Mouse (Mus musculus) CH12.LX (cell line): Measurements from ENCODE around the gene Pdzd2.

Experiments
- CTCF ChIP-seq, 2 experiments: IDR thresholded peaks in 1 of 2; conservative IDR thresholded peaks in 1 of 2; 2 replicates each; pipeline ENCODE4 v1.5.1; 2011 to 2012; ENCODE audit warnings: low read depth in 2 of 2, low read length in 2 of 2, improper control_type of control experiment in 1 of 2, inconsistent platforms in 1 of 2, mild to moderate bottlenecking in 1 of 2, moderate library complexity in 1 of 2
- EP300 ChIP-seq: IDR thresholded peaks from 2 replicates; pipeline ENCODE4 v1.6.1; 2011; ENCODE audit warnings: low read length, improper control_type of control experiment
- HCFC1 ChIP-seq: IDR thresholded peaks from 2 replicates; pipeline ENCODE4 v1.6.1; 2012; ENCODE audit warnings: low read depth, mild to moderate bottlenecking, inconsistent platforms, low read length, improper control_type of control experiment
- MAX ChIP-seq: IDR thresholded peaks from 2 replicates; pipeline ENCODE4 v1.6.1; 2011; ENCODE audit warnings: low read length, improper control_type of control experiment
- POLR2A ChIP-seq: IDR thresholded peaks from 2 replicates; pipeline ENCODE4 v1.6.1; 2011; ENCODE audit warnings: low read depth, mild to moderate bottlenecking, improper control_type of control experiment, low read length
- RAD21 ChIP-seq: IDR thresholded peaks from 2 replicates; pipeline ENCODE4 v1.6.1; 2011; ENCODE audit warnings: low read depth, mild to moderate bottlenecking, low read length, improper control_type of control experiment, moderate library complexity
- RCOR1 ChIP-seq: conservative IDR thresholded peaks from 2 replicates; pipeline ENCODE4 v1.6.1; 2012; ENCODE audit warnings: low read depth, mild to moderate bottlenecking, inconsistent platforms, low read length, improper control_type of control experiment
- TBP ChIP-seq: conservative IDR thresholded peaks from 2 replicates; pipeline ENCODE4 v1.6.1; 2011; ENCODE audit warnings: low read depth, low read length, improper control_type of control experiment
- USF1 ChIP-seq: IDR thresholded peaks from 2 replicates; pipeline ENCODE4 v1.6.1; 2014; ENCODE audit warnings: low read depth, mild to moderate bottlenecking, inconsistent platforms, low read length, improper control_type of control experiment
- ZC3H11A ChIP-seq: IDR thresholded peaks from 2 replicates; pipeline ENCODE4 v1.6.1; 2012; ENCODE audit warnings: low read depth, mild to moderate bottlenecking, inconsistent platforms, low read length, improper control_type of control experiment

- TF ChIP-seq CTCF (conservative IDR thresholded peaks at IDR 0.05 in 1 of 2, IDR thresholded peaks at IDR 0.05 in 1 of 2; ENCODE audit: low read depth in 2 of 2, low read length in 2 of 2) (no peak), POLR2A (no peak), HCFC1 (no peak), USF1 (no peak), ZC3H11A (no peak), EP300 (no peak), MAX (no peak), RCOR1 (no peak), TBP (no peak), RAD21 (no peak)
Observed at GRCm38 (mm10) chr15:12394758-12395157, 345.0 kb downstream of the Pdzd2 start.
